Mouse (Mus musculus) spleen, adult 2 months (tissue): Measurements from ENCODE around the gene Mto1.

Source experiments
- CTCF ChIP-seq: fragments of 200-500 bp; IDR thresholded peaks from 2 replicates; pipeline ENCODE4 v1.5.1; 2011; ENCODE audit warnings: mild to moderate bottlenecking, inconsistent platforms; ENCODE audit not compliant: insufficient read depth, insufficient read length, insufficient replicate concordance; ENCODE audit errors: extremely low read depth
- POLR2A ChIP-seq: fragments of 200-500 bp; IDR thresholded peaks from 2 replicates; pipeline ENCODE4 v1.6.1; 2011; ENCODE audit warnings: low read depth, low read length, inconsistent platforms

GRCm38 (mm10) chr9:78482386-78482785 lies 34.4 kb downstream of the Mto1 start:
- TF ChIP-seq CTCF, result no peak
- TF ChIP-seq POLR2A, result no peak
